Mouse (Mus musculus) embryo, embryonic 11.5 days (tissue): ENCODE data around the gene Lad1.

Experiments used
- DNase-seq: peaks from one replicate; pipeline ENCODE4 v3.0.0-alpha.2; 2012; ENCODE audit warnings: low read depth, low spot score

Lad1 gene

DNA sequence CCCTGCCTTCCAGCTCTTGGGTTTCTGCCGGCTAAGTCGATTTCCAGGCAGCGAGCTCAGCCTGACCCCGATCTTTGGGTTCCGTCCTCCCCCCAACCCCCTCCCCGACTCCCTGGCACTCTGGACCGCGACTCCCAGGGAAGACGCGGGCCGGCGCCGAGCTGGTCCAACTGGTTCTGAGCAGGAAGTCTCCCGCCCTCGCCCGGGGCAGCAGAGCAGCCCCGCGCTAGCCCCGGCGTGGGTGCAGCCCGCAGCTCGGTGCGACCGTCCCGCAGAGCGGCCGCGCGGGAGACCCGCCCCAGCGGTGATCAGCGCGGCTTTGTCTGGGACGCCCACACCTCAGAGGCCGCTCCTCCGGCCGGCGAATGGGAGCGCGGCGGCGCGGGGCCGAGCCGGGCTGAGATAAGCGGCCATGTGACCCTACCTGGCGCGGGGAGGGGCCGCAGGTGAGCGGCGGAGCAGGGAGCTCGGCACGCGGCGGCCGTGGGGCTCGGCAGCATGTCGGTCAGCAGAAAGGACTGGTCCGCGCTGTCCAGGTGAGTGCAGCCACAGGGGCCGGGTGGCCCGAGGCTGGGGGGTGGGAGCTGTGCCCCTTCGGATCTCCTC, at the start of gene Lad1:
TSS of gene Lad1 (plus strand) at position 118 of the 606 bp plus-strand sequence.
- no peak for DNase-seq

DNA sequence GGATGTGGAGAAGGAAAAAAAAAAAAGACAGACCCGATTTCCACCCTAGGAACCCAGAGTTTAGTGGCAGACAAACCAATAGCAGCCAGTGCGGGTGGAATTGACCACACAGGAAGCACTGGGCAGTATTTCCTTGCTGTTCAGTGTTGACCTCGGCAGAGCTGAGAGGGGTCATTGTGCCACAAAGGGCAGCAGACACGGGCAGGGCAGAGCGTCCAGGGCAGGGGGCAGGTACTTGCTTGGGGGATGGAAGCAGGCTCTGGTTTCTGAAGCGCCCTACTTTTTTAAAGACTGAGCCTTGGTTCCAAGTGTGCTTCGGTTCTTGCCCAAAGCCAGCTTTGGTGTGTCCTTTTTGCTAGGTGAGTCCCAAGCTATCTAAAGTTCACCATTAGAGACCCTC, 48.2 kb upstream of the Lad1 start:
- no peak for DNase-seq

DNA sequence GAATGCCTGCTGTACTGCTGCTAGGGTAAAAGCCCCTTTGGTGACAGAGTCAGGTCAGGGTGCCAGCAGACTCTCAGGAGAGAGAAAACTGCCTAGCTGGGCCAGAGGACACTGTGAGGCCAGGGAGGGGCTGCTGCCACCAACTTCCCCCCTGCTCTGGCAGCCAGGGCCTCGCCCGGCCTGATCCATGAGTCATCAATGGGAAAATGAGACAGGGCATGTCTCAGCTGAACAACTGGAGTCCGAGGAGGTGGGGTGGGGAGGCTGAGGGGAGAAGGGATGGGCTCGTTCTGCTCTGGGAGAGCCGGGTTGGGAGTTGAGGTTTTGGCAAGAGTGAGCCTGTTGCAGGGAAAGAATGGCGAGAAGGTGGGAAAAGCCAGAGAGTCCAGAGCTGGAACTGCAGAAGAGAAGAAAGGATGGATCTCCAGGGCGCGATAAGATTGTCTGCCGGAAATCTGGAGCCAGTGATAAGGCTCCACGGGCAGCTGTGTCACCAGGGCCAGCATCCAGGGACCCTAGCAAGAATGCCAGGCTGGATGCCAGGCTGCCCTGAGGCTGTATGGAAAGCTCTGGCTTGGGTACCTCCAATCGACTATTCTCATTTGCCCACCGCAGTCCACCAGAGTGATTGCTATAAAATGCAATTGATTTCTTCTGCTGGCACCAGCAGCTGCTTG, 47.4 kb upstream of the Lad1 start:
- DNase-seq, result no peak

DNA sequence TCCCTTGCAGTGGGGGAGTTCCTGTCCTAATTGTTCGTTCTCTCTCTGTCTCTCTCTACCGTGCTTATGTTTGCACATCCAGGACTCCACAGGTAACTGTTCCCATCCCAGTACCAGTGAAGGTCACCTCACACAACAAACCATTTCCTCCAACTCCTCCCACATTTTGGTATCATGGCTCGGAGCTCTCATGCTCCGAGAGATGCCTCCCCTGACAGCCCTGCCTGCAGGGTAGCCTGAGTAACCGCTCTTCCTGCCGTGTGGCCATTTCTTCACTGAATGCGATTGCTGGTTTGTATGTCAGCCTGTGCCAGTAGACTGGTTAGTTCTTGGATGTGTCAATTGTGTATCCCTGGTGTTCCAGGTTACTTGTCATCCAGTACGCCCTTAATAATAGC, 46.8 kb upstream of the Lad1 start:
- no peak for DNase-seq

DNA sequence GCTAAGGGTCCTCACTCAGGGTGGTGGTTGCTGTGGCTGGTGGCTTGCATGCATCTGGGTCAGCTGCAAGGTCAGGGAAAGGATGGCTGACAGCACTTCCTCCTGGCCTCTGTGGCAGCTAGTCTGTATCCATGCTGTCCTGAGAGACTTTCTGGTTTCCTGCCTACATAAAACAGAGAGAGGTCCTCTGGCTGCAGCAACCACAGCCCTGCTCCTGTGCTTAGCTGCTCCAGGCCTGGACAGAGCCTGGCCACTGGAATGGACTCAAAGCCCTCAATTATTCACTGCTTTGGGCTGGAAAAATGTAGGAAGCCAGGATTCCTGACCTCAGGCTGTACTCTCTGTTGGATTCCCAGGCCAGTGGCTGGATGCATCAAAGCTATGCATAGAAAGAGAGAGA, 41.8 kb upstream of the Lad1 start:
- DNase-seq, result no peak

DNA sequence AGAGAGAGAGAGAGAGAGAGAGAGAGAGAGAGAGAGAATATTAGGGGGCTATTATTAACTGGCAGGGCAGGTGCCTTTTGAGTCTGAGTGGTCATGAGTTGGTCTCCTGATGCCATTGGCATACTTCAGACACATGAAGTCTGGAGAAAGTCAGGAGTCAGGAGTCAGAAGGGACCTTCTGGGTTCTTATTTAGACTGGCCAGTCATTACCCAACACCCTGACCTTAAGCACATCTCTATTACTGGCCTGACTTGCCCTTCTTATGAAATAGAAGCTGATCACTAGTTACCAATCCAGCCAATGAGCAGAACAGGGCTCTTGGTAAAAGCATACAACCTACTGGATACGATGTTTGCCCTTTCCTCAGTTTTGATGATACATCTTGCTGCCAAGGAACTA, 41.4 kb upstream of the Lad1 start:
- no peak for DNase-seq

DNA sequence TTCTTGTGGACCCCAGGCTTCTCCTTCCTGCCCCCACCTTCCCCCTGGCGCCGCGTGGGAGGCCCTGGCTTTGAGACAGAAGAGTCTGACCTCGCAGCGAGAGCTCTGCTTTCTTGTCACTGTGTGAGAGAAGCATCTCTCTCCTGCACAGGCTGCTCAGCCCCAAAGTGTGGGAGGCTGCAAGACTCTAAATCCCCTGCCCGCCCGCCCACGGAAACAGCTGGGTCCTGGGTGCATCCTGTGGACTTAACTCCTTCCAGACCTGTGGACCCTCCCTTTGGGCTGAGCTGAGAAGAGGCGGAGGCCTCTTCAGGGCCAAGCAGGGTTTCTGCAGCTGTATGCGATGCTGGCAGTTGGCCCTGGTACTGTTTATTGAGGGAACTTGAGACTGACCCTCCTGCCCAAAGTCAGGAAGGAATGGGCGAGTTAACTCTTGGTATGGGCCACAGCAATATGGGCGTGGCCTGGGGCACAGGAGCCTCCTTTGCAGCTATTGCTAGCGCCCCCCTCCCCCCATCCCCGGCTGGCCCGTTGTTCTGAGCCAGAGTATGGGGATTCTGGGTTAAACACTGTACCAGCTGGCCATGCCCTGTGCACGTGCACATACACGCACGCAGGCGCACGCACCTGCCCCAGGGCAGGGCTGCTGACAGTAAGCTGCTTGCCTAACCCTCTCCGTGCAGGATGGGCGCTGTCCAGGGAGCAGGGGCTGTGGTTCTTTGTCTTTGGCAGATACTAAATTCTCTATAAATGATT, 39.4 kb upstream of the Lad1 start, which contains the start of gene Tnni1:
TSS of gene Tnni1 (plus strand) at position 655 of the 756 bp plus-strand sequence.
- DNase-seq, result no peak

DNA sequence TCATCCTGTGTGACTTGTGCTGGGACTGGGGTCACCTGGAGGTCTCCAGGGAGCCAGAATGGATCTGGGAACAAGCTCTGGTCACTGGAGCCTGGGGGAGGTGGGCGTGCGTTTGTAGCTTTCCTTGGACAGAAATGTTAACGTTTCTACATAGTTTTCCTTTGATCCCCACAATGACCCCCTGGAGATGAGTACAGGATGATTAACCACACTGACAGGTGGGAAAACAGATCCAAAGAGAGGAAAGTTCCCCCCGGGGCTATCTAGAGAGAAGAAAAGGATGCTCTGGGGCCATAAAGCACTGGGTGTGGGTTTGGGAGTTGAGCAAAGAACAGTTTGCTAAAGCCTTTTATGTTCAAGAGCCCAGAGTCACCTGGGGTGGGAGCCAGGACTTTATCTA, 37.7 kb upstream of the Lad1 start:
- DNase-seq, result no peak

DNA sequence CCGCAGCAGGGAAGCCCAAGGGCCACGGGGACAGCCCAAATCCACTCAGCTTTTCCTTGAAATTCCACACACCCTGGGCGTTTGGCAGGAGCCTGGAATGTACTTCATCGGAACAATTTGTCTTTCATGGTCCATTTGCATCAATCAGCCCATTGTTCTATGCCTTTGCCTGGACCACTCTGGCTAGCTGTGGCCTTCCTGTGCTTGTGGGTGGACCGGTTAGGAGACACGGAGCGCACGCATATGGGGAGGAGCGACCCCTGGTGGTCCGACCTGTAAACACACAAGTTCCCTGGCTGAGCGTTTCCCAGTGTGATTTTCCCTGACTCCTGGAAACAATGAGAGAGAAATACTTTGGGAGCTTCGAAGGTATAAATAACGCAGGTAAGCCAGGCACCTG, 37.2 kb upstream of the Lad1 start:
- DNase-seq, result peak; percentile 73

DNA sequence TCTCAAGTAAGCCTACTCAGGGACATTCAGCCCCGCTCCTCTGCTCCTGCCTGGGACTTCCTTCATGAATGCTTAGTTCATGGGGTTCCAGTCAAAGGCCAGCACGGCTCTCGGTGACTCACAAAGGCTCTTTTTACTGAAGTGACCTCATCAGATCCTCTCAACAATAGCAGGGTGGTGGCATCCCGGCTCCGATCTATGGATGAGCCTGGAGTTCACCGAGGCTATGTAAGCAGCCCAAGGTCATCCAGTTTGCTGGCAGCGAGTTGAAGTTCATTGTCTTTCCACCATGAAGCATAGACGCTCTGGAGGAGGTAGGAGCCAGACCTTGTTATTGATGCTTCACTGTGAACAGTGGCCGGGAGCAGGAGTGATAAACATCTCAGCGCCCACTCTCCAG, 35.6 kb upstream of the Lad1 start:
- no peak for DNase-seq

DNA sequence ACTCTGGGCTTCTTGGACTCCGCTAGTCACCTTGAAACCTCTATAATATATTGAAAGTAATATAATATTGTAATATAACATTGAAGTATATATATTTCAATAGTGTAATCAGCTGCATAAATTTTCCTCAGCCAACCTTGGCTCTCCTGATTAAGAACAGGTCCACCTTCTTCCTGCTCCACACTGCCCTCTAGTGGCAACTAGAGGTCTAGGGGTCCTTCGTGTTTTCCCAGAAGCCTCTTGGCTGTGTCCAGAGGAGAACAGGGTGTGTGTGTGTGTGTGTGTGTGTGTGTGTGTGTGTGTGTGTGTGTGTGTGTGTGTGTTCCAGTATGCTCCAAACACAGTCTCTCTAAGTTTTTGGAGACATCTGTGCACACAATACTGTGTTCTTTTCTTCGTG, 30.6 kb upstream of the Lad1 start:
- DNase-seq, result peak; percentile 72

DNA sequence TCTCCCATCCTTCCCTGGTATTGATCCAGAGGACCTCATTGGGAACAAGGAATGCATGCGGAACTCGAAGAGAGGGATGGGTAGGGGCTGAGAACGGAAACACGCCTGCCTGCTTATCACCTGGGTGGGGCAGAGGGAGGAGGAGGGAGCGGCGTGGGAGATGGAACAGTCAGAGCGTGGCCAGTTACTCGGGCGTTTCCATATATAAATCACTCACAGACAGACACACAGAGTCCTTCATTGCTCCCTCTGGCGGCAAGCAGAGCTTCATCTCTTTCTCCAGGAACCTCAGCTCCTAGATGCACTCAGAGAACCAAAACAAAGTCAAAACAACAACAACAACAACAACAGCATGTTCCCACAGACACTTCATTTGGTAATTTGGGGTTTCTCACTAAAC, 29.7 kb upstream of the Lad1 start:
- no peak for DNase-seq

DNA sequence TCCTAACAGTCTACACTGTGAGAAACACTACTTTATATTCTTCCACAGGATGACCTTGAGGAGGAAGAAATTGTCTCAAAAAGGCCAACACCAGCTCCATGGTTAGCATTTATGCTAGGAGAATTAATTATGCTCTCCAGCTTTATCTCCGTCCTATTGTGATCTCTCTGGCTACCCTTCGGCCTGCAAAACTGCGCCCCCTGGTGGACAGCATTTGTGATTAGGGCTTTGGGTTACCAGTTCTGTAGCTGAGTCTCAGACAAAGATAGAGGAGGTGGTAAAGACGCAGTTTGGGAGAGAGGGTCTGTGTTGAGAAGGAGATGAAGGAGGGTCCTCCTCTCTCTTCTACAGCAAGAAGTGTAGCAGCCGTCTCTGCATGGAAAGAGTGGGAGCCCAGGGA, 28.6 kb upstream of the Lad1 start:
- no peak for DNase-seq

DNA sequence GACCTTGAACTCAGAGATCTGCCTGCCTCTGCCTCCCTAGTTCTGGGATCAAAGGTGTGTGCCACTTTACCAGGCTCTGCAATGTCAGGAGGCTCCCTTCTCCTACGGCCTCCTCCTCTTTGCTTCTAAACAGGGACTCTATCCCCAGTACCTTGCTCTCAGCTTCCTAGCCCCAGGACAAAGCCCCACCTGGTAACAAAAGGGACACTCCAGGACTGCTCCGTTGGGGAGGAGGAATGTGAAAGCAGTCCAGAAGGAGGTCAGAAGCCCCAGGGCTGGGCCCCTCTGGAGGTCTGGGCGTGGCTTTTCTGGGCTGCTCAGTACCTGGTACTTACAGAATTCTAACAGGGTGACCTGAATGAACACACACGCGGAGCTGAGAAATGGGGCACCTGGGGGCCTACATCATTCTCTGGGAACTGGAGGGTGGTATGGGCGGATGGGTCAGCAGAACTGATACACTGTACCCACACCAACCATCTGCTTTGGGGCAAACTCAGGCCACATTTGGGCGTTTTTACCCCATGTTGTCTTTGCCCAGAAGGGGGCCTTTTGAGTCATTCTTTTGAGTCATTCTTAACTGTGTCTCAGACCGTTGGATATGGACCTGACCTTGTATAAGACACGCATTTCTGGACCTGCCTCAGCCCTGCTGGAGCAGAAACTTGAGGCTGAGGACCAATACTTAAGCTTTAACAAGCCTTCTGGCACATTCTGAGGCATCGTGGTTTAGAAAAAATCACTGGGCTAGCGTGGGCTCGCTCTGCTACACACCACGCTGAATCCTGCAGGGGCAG, 26.1 kb upstream of the Lad1 start:
- DNase-seq, result no peak

DNA sequence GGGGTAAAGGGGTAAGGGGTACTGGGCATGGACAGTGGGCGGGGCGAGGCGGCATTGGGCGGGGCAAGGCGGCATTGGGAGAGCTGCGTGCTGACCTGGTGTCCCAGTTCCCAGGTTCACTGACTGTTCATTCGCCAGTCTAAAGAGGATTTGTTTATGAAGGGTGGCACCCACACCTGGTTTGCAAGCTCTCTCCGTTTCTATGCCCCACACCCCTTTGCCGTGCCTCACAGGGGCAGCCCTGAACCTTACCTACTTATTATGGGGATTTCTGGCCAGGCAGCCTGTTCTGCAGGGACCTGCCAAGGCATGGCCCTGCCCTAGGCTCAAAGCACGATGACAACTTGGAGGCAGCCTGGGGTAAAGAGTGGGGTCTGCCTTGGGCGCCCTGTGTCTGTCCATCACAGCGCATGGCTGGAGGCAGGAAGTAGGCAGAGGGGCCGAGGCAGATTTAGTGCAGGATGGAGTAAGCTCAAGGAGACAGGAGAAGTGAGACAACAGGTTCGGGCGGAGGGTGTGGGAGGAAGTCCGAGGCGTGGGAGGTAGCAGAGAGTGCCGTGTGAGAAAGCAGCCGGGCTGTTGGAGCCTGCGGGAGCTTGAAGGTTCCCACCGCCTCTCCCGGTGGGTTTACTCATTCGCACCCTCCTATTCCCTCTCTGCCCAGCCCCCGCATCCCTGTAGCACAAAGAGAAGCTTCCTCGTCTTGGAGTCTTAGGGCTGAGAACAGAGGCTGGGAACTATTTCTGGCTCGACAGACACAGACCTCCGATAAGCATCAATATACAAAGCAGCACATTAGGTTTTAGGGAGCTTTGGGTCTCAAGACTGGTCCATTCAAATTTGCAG, 24.8 kb upstream of the Lad1 start:
- no peak for DNase-seq

DNA sequence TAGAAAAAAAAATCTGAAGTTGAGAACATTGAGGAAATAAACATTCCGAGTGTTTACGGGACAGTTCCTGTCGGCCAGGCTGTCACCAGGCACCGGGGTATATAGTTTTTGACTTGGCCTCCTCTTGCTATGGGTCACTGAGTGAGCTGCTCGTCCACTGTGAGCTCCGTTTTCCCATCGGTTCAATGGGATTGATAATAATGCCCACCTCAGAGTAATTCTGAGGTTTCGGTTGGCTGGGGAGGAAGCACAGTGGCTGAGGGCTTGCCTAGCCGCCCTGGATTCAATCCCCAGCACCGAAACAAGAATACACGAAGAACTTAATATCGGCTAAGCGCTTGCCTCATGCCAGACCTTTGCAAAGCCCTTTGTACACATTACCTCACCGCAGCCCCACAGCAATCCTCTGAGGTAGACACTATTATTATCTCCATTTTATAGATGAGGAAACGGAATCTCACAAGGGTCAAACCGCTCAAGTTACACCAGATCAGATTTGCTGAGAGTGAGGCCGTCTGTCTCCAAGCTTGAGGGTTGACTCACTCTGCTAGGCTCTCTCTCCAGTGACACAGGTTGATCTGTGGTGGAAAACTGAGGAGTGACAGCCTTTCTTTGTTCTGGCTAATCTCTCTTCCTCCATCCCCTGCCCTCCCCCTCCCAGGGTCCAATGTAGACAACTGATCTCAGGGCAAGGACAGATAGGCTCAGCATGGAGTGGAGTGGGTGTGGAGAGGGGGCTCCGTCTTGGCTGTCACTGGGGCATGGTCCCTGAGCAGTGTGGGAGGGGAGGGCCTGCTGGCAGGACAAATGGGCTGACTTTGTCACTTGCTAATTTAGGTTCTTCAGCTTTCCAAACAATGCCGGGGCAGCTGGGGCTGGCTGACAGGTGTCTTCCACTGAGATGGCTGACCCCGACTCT, 23.9 kb upstream of the Lad1 start:
- DNase-seq, result no peak

DNA sequence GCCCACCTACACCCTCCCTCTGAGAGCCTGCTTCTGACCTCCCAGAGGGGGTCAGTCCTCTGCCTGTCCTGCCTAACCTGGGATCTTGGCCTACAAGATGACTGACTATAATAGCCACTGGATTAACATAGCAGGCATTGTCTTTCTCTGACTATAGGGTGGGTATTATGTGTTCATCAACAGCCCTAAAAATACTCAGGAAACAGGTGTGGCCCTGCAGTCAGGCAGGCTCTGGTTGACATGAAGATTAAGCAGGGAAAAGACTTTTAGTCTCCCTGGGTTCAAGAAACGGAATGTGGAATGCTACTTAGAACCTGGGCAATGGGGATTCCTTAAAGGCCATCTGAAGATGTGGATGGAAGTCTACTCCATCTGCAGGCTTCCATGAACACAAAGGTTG, 19.9 kb upstream of the Lad1 start:
- no peak for DNase-seq

DNA sequence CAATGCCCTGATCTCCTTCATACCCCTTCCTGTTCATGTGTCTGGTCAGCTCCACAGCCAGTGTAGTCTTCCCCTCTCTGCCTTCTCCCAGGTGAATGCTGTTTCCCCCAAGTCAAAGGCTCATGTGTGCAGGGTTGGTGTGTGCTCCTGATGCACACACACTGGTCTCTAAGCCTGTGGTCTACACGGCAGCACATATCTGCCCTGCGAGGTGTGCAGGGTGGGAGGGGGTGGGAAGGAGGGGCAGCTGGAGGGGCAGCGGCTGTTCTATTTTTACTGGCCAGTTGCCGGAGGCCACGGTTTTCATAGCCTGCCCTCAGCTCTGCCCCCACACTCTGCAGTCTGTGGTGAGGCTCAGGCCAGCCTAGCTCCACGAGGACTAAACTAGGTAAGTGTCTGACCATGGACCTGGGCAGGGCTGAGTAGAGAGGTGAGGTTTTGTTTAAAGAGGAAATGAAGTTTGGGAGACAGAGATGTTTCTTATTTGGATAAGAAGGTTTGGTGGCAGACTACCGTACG, 19.2 kb upstream of the Lad1 start:
- DNase-seq, result no peak

DNA sequence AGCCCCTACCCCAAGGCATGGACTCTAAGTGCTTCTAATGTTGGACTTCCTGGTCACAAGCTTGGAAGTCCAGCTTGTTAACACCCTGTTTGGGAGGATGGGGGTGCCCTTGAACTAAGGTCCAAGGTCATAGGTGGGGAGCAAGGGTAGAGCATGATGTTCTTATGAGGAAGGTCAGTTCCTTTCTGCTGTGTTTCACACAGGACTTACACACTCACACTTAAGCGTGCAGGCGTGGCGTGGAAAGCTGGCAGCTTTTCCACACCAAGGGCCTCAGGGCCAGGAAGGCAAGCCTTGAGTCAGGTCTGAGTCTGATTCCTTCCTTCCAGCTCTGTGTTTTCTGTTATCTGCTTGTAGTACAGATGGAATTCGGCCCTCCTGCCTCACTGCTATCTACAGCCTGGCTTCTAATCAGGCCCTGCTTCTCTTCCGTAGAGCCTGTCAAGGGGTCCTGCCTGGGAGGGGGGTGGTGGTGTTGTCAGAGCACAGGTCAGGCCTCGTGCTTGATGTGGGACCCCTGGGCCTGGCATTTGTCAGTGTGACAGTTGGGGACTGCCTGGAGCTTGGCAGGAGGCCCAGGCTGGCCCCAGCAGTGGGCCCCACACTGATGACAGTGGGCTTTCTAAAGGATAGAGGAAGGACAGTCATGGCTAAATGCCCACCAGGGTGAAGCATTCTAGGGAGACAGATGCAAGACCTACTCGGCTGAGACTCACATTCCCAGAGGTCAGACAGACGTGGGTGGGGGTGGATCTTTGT, 18.0 kb upstream of the Lad1 start:
- no peak for DNase-seq
